Mouse (Mus musculus) CD8-positive naive resting alpha-beta T cell, adult 2 months (primary cell): ENCODE results near the gene Jund.
A peak's percentile ranks its signal among the peaks of the same experiment; 100 is the strongest.

Experiments used
- DNase-seq, 2 experiments: peaks; one replicate each; pipeline ENCODE4 v3.0.0; 2022; ENCODE audit warnings: low read depth in 2 of 2, low spot score in 2 of 2

Gene Jund

DNA sequence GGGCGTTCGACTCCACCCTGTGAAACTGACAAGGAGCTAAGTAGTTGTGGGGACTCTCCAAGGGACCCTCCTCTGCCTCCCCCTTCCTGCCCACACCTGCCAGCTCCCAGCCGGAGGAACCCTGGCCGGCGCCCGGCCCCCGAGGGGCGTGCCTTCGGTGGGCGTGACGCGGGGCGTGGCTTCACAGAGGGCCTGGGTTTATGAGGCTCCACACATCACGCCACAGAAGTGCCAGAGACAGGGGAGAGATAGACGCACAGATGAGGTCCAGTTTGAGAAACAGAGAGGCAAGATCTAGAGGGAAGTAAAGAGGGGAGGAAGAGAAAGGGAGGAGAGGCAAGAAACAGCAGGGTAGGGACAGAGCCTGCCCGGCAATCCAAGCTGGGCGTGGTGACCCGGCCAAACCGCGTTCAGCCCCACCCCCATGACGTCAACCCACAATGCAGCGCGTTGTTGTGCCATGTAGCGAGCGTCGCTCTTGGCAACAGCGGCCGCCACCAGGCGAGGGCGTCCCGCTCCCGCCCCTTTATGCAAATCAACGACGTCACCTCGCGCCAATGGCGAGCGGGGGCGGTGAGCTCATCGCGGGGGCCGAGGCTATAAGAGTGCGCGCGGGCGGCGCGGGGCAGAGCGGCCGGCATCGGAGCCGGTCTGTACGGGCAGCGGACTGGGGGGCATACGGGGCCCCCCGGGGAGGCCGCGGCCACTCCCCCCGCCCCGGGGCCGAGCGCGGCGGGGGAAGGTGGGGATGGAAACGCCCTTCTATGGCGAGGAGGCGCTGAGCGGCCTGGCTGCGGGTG is at the start of gene Jund:
Gene Jund (plus strand): TSS at position 640 of the 800 bp plus-strand sequence.
- peak; percentile 100 for DNase-seq

- no peak for DNase-seq
These were observed 49.4 kb upstream of the Jund start for GRCm38 (mm10) chr8:70649324-70649723.

- DNase-seq = no peak
These were observed 48.4 kb upstream of the Jund start for GRCm38 (mm10) chr8:70650351-70650750.

- peak; percentile 42 to 65 for DNase-seq
These were observed 45.5 kb upstream of the Jund start for GRCm38 (mm10) chr8:70653226-70653625.

GRCm38 (mm10) chr8:70654121-70654520 is 44.6 kb upstream of the Jund start:
- DNase-seq = no peak

- DNase-seq = no peak
These were observed 43.3 kb upstream of the Jund start for GRCm38 (mm10) chr8:70655469-70655868.

- no peak for DNase-seq
These were observed 42.5 kb upstream of the Jund start for GRCm38 (mm10) chr8:70656193-70656790.

DNA sequence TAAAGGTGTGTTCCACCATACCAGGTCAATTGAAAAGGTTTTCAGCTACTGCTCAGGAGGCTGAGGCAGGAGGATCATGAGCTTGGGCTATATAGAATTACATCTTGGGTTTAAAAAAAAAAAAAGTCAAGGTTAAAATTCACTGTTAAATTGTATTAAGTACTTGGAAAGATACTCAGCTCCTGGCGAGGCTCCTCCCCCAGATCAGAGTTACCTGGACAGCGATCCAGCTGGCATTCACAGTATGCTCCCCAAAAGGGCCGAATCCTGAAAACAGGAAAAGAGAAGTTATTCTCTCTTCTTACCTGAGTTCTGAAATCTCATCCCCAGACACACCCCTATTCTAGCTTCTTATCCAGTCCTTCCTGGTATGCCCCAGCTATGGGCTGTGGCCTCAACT is 41.5 kb upstream of the Jund start:
- DNase-seq = no peak

GRCm38 (mm10) chr8:70657739-70658138 is 41.0 kb upstream of the Jund start:
- DNase-seq = no peak

DNA sequence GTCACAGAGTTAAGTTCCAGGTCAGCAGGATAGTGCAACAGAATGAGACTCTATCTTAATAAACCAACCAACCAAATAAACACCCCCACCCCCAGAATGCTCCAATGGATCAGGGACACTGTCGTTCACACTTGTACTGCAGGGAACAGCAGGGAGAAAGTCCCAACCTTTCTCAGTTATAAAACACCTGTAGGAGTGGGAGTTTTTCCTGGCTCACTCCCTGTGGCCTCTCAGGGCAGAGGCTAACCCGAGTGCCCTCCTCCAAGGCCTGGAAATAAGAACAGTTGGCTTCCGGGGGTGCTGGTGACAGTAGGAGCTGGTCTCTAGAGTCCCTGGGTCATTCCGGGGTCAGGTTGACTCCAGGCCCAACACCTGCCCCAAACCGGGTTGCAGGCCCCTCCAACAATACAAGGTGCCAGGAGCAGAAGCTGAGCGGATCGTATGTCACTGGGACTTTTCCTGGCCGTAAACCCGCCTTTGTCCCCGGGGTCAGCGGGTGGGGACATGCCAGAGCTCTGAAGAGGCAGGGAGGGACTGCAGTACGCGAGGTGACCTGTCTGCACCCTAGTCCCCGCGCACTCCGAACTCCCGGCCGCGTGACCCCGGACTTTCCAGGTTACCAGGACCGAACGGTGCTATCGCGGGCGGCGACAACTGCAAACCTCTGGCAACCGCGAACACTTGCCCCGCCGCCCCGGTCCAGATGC is 39.7 kb upstream of the Jund start:
- DNase-seq = no peak

- DNase-seq = peak; percentile 40 to 61
These were observed 39.0 kb upstream of the Jund start for GRCm38 (mm10) chr8:70659604-70660272.

- no peak for DNase-seq
These were observed 38.5 kb upstream of the Jund start, which contains the start of gene Pgpep1 for GRCm38 (mm10) chr8:70660273-70660725. Gene Pgpep1, minus strand, starts transcription at chr8:70660388.

DNA sequence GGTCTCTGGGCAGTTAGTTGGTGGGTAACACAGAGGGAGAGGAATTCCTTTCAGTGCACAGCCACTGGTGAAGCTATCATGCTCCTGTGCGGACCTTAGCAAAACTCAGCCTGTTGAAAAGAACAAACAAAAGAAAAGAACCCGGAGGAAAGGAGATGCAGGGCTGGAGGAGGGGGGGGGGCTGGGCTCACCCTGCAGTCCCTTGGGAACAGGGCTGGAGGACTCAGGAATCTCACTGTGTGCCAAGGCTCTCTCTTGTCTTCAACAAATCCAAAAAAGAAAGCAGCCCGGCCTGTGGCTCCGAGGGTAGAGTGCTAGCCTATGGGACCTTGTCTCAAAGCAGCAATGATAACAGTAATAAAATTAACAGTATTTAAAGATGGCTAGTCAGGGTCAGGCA is 35.1 kb upstream of the Jund start:
- DNase-seq = no peak

- DNase-seq = no peak
These were observed 34.1 kb upstream of the Jund start for GRCm38 (mm10) chr8:70664631-70665030.

- no peak for DNase-seq
These were observed 33.1 kb upstream of the Jund start for GRCm38 (mm10) chr8:70665599-70665998.

DNA sequence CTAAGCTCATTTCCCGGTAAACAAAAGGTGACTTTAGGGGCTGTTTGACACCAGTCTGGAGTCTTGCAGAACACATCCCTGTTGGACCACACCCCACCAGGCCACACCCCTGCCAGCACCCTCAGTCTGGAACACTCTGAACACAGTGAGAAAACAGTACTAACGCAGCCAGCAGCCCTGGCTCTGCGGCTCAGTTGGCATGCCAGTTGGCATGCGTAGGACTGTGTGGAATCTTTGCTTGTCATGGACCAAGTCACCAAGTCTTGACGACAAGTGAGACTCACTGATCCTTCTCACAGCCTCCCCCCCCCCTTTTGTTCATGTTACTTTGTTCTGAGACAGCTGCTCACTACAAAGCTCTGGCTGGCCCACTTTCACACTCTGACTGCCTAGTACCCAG is 31.7 kb upstream of the Jund start:
- DNase-seq = no peak

DNA sequence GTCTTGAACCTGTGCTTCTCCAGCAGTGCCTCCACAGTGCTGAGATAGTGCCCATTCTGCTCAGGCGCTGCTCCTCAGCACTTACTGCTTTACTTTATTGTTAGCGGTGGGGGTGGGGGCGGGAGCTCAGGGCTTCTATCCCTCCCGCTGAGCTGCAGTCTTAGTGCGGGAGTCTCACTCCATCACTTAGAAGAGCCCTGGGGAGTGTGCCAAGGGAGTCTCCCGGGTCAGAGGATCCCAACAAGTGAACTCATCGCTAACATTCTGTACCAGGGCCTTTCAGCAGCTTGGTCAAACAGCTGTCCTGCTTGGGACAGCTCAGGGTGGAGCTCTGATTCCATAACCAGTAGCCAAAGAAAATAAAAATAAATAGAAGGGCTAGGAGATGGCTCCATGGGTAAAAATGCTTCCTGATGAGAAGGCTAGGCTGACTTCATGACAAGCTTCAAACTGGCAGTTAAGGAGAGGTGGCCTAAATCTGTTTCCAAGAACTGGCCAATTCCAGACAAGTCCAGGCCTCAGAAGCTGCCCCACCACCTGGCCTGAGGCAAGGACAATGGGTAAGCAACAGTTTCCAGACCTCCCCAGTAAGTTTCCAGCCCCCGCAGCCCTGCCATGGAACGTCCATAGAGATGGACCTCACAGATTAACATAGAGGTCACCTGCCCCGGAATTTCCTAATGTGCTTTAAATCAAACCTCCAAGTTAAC is 27.0 kb upstream of the Jund start:
- no peak for DNase-seq

DNA sequence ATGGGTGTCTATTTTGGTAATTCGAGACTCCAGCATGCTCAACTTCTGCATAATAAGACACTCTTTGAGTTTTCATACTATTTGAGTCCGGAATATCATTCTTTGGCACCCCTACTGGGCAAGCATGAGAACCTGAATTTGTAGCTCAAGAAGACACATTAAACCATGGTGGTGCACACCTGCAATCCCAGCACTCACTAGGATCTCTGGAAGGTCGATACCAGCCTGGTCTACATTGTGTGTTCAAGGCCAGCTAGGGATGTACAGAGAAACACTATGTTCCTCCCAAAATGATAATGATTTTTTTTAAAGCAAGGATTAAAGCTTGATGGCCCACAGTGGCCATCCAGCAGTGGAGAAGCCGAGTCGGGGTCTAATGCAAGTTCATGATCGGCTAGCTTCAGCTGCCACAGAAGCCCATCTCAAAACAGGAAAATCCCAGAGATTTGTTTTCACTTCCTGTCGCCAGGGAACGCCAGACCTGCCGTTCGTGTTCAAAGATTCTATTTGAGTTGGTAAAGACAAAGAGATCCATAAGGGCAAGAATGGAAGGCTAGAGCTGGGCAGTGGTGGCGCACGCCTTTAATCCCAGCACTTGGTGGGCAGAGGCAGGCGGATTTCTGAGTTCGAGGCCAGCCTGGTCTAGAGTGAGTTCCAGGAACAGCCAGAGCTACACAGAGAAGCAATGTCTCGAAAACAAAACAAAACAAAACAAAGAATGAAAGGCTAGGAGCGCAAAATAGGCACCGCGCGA is 26.2 kb upstream of the Jund start:
- DNase-seq = no peak

DNA sequence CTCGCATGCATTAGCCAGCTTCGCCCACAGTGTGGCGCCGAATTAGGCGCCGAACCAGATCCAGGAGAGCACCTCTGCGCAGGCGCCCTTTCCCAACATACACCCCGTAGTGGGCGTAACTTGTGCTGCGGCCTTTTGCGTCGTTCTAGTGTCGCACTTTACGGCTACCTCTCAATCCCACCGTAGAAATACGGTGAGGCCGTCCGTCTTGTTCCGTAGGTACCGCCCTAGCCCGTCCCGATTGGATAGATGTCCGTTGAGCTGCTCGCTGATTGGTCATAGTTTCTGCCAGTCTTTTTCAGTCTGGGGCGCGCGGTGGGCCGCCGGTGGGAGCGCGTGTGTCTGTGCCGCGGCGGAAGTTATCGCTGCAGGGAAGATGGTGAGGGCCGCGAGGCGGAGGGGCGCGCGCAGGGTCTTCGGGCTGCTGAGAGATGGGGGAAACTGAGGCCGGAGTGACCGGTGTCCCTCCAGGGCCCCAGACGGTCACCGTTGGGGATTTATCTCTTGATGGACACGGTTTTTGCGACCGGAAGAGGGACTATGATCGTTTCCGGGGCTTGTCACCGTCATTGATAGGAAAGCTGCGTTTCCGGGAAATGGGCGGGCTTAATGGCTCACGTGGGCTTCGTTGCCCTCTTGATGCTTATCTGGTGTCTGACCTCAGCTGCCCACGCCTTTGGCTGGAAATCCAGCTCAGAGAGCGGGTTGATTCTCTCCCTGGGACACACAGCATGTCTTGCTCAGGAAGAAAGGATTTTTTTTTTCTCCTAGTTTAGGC is 25.5 kb upstream of the Jund start, which contains the start of gene Lsm4:
Gene Lsm4 (plus strand): TSS at position 170 of the 778 bp plus-strand sequence.
- peak; percentile 95 to 97 for DNase-seq
